Mouse (Mus musculus): ENCODE data around the gene Sdk2. TPM values are rescaled to one million over a fixed set of nuclear protein-coding genes. Genes with fewer than 3 reads are reported as not detected.

Gene Sdk2
- polyA plus RNA-seq, 1 experiment from 2014 or later: 0.66 TPM

GRCm38 (mm10) chr11:114043530-114043929 is 23.3 kb downstream of the Sdk2 start:
- H3K9ac ChIP-seq (replicated peaks; ENCODE audit: low read depth): no peak overlapping the region
- H3K36me3 ChIP-seq (ENCODE audit: insufficient read depth, low read length): no peaks in the 10 kb centered on the region
- no peaks in the 10 kb centered on the region for H3K9me3 ChIP-seq (ENCODE audit: low read length)
- WGBS: 55% methylated on average over 7 of the region's 7 CpGs
- H3K4me1 ChIP-seq (ENCODE audit: insufficient read depth, low read depth, low read length): no peaks in the 10 kb centered on the region
- no peak for TF ChIP-seq CTCF (IDR thresholded peaks at IDR 0.05)
- DNase-seq (ENCODE audit: low spot score) (no peak), ATAC-seq (no peak)
- H3K4me2 ChIP-seq (replicated peaks; ENCODE audit: low read depth, low read length): no peak overlapping the region
- no peak overlapping the region for H3K27ac ChIP-seq (ENCODE audit: low read length)
- no peaks in the 10 kb centered on the region for H3K27me3 ChIP-seq (replicated peaks; ENCODE audit: insufficient read depth, low read length)
- no peak overlapping the region for H3K4me3 ChIP-seq (ENCODE audit: low read depth, low read length)

- WGBS: 13% methylated on average over 9 of the region's 10 CpGs
- TF ChIP-seq CTCF (IDR thresholded peaks at IDR 0.05) (no peak), EP300 (IDR thresholded peaks at IDR 0.05) (no peak)
- Histone ChIP-seq H3K27me3 (replicated peaks; ENCODE audit: insufficient read depth, low read length) (no peaks in the 10 kb centered on the region), H3K4me2 (replicated peaks; ENCODE audit: low read depth, low read length) (no peak overlapping the region), H3K4me3 (ENCODE audit: low read depth, low read length) (no peak overlapping the region), H3K27ac (ENCODE audit: low read length) (no peak overlapping the region), H3K4me1 (ENCODE audit: insufficient read depth, low read depth, low read length) (no peaks in the 10 kb centered on the region), H3K36me3 (ENCODE audit: insufficient read depth, low read length) (no peaks in the 10 kb centered on the region), H3K9me3 (ENCODE audit: low read length) (no peaks in the 10 kb centered on the region), H3K9ac (replicated peaks; ENCODE audit: low read depth) (no peak overlapping the region)
- DNase-seq (ENCODE audit: low spot score): no peak
- 0 out of 2 replicates have a peak, but pooled peaks have one; percentile 19 for ATAC-seq
Observed at GRCm38 (mm10) chr11:114040391-114041035, 26.3 kb downstream of the Sdk2 start.

GRCm38 (mm10) chr11:114038036-114038435 is 28.8 kb downstream of the Sdk2 start:
- ATAC-seq: peak; percentile 89
- no peak for TF ChIP-seq EP300 (IDR thresholded peaks at IDR 0.05)
- TF ChIP-seq CTCF (IDR thresholded peaks at IDR 0.05): no peak
- Histone ChIP-seq H3K4me3 (ENCODE audit: low read depth, low read length) (no peak overlapping the region), H3K27me3 (replicated peaks; ENCODE audit: insufficient read depth, low read length) (no peaks in the 10 kb centered on the region), H3K36me3 (ENCODE audit: insufficient read depth, low read length) (no peaks in the 10 kb centered on the region), H3K9ac (replicated peaks; ENCODE audit: low read depth) (no peak overlapping the region), H3K4me2 (replicated peaks; ENCODE audit: low read depth, low read length) (no peak overlapping the region), H3K4me1 (ENCODE audit: insufficient read depth, low read depth, low read length) (no peaks in the 10 kb centered on the region), H3K9me3 (ENCODE audit: low read length) (no peaks in the 10 kb centered on the region), H3K27ac (ENCODE audit: low read length) (no peak overlapping the region)
- peak; percentile 72 for DNase-seq (ENCODE audit: low spot score)
- 42% methylated on average over 8 of the region's 8 CpGs for WGBS

GRCm38 (mm10) chr11:114031491-114031890 is 35.4 kb downstream of the Sdk2 start:
- Histone ChIP-seq H3K9ac (replicated peaks; ENCODE audit: low read depth) (no peak overlapping the region), H3K4me2 (replicated peaks; ENCODE audit: low read depth, low read length) (no peak overlapping the region), H3K27me3 (replicated peaks; ENCODE audit: insufficient read depth, low read length) (no peaks in the 10 kb centered on the region), H3K36me3 (ENCODE audit: insufficient read depth, low read length) (no peaks in the 10 kb centered on the region), H3K27ac (ENCODE audit: low read length) (no peak overlapping the region), H3K9me3 (ENCODE audit: low read length) (no peaks in the 10 kb centered on the region), H3K4me3 (ENCODE audit: low read depth, low read length) (no peak overlapping the region), H3K4me1 (ENCODE audit: insufficient read depth, low read depth, low read length) (no peaks in the 10 kb centered on the region)
- no peak for ATAC-seq
- 79% methylated on average over 10 of the region's 10 CpGs for WGBS
- DNase-seq (ENCODE audit: low spot score): no peak
- TF ChIP-seq CTCF (IDR thresholded peaks at IDR 0.05) (no peak), EP300 (IDR thresholded peaks at IDR 0.05) (no peak)

- no peaks in the 10 kb centered on the region for H3K9me3 ChIP-seq (ENCODE audit: low read length)
- H3K36me3 ChIP-seq (ENCODE audit: insufficient read depth, low read length): no peaks in the 10 kb centered on the region
- H3K9ac ChIP-seq (replicated peaks; ENCODE audit: low read depth): no peak overlapping the region
- H3K4me1 ChIP-seq (ENCODE audit: insufficient read depth, low read depth, low read length): no peaks in the 10 kb centered on the region
- H3K27ac ChIP-seq (ENCODE audit: low read length): no peak overlapping the region
- H3K4me3 ChIP-seq (ENCODE audit: low read depth, low read length): no peak overlapping the region
- no peak overlapping the region for H3K4me2 ChIP-seq (replicated peaks; ENCODE audit: low read depth, low read length)
- no peak for ATAC-seq
- H3K27me3 ChIP-seq (replicated peaks; ENCODE audit: insufficient read depth, low read length): no peaks in the 10 kb centered on the region
- WGBS: 60% methylated on average over 7 of the region's 7 CpGs
- TF ChIP-seq EP300 (IDR thresholded peaks at IDR 0.05) (no peak), CTCF (IDR thresholded peaks at IDR 0.05) (no peak)
- no peak for DNase-seq (ENCODE audit: low spot score)
Observed at GRCm38 (mm10) chr11:114030214-114030613, 36.6 kb downstream of the Sdk2 start.

- Histone ChIP-seq H3K9me3 (ENCODE audit: low read length) (no peaks in the 10 kb centered on the region), H3K9ac (replicated peaks; ENCODE audit: low read depth) (no peak overlapping the region), H3K36me3 (ENCODE audit: insufficient read depth, low read length) (no peaks in the 10 kb centered on the region), H3K27me3 (replicated peaks; ENCODE audit: insufficient read depth, low read length) (no peaks in the 10 kb centered on the region), H3K4me3 (ENCODE audit: low read depth, low read length) (no peak overlapping the region), H3K4me2 (replicated peaks; ENCODE audit: low read depth, low read length) (no peak overlapping the region), H3K4me1 (ENCODE audit: insufficient read depth, low read depth, low read length) (no peaks in the 10 kb centered on the region), H3K27ac (ENCODE audit: low read length) (no peak overlapping the region)
- TF ChIP-seq CTCF (IDR thresholded peaks at IDR 0.05) (no peak), EP300 (IDR thresholded peaks at IDR 0.05) (no peak)
- 34% methylated on average over 6 of the region's 6 CpGs for WGBS
- DNase-seq (ENCODE audit: low spot score) (peak; percentile 73), ATAC-seq (peak; percentile 74)
Observed at GRCm38 (mm10) chr11:114028512-114028911, 38.3 kb downstream of the Sdk2 start.
